Mouse (Mus musculus) adrenal gland, postnatal 36 days (tissue): Measurements from ENCODE around the gene Pigw. TPM values are rescaled to one million over a fixed set of nuclear protein-coding genes. Genes with fewer than 3 reads are reported as not detected.
"Not testable (repeated sequence)": the region's sequence is repeated elsewhere in the genome, so short reads cannot be mapped to it uniquely, and the experiment has no call there.

Experiments used
- DNase-seq, 2 experiments: peaks; one replicate each; pipeline ENCODE4 v3.0.0; 2021; ENCODE audit warnings: mixed read lengths in 1 of 2
- total RNA-seq, 2 experiments: library from RNA; stranded (reverse); gene quantifications; 2 replicates each; pipeline ENCODE4 v1.2.3; 2021

The Pigw gene
- total RNA-seq, 2 experiments from 2014 or later: 9.1 to 10.3 TPM

GRCm38 (mm10) chr11:84879007-84879771 lies 896 bp downstream of the Pigw start:
- DNase-seq: no peak

DNA sequence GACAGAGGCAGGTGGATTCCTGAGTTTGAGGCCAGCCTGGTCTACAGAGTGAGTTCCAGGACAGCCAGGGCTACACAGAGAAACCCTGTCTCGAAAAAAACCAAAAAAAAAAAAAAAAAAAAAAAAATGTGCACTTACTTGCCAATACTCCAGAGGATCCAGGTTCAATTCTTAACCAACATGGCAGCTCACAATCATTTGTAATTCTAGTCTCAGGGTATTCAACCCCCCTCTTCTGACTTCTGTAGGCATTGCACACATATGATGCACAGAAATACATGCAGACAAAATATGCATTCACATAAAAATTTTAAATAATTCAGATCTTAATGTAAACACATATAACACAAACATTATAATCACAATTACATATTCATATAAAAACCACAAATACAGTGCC lies 4.1 kb downstream of the Pigw start:
- DNase-seq: not testable (repeated sequence)

- no peak for DNase-seq
Measured at GRCm38 (mm10) chr11:84873042-84873833, 6.8 kb downstream of the Pigw start.

DNA sequence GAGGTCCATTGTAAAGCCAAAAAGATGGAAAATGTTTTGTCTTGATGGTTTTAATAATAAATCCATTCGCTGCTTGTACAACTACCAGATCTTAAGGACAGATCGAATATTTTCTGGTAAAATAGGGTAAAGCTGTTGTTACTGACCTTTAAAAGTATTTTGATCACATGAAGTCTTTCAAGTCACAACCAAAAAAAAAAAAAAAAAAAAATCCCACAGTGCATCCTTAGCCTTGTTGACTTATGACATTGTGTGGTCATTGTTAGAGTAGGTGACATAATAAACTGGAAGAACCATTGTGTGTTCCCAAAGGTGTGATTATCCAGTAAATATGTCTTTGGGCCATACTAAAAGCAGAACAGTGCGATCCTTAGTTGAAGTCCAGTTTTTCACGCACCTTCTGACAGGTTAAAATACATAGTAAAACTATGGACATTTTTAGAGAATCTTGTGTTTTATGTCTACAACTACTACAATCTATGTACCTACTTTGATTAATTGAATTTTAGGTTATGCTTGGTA lies 8.5 kb downstream of the Pigw start:
- DNase-seq: no peak

- DNase-seq: peak in 1 of 2 experiments; percentile 64
Measured at GRCm38 (mm10) chr11:84871046-84871445, 9.0 kb downstream of the Pigw start.

GRCm38 (mm10) chr11:84870337-84871043 lies 9.6 kb downstream of the Pigw start, which contains the start of gene Ggnbp2:
Gene Ggnbp2, minus strand, starts transcription at chr11:84870817.
- peak; percentile 96 for DNase-seq

DNA sequence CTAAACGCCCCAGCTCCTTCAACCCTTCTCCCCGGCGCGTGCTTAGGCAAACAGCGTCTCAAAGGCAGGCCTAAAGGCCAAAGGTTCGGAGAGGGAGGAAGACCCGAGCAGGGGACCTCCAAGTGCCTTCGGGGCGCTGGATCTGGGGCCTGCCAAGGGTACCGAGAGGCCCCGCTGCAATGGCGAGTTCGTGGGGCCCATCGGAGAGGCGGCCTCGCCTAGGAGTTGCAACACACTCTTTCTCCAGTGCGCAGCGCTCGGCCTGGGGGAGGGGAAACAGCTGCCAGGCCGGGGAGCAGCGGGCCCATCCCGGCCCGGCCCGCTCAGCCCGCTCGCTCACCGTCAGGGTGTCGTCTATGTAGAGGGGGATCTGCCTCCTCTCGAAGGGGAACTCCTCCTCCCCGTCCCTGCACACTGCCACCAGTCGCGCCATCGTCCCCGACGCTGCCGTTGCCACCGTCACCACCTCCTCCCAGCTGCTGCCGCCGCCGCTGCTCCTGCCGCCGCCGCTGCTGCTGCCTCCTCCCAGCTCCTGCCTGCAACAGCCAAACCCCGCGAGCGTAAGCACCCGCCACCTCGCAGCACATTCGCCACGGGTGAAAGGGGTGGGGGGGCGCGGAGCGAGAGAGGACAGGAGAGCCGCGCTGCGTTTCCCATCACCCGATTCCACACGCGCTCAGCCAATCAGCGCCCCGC lies 10.4 kb downstream of the Pigw start:
- peak; percentile 94 to 96 for DNase-seq

DNA sequence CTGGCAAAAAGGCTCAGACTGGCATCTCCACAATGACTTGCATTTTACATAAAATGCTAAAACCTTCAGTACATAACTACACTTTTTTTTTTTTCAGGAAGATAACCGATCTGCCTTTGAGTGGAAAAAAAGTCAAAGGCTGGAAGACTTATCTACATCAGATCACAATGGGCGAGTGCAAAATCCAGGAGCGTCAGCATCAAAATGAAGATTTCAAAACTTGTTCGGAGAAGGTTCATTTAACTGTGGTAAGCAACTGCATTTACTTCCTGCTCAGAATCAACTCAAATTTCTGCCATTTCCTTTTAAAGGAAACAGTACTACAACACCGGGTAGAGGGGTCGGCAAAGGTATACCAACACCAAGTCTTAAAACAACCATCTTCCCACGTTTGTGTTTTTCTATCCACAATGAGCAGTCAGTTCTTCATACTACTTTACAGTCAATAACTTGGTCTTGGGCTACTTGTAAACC lies 11.3 kb downstream of the Pigw start:
- DNase-seq: no peak

DNA sequence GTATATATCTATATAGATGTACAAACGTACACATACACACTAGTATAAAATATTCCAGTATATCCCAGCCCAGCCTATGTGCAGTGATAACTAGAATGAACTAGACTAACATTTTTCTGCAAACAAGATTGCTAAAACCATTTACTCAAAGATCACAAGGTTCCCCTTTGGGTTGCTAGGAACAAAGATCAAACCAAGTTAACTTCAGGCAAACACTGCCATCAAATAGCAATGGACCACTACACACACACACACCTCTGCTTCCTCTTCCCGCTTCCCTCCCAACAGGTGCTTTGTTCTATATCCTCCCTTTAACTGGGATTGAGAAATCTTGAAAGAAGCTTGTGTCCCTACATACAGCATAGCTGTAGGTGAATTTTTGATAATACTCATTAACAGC lies 12.5 kb downstream of the Pigw start:
- DNase-seq: no peak

- DNase-seq: no peak
Measured at GRCm38 (mm10) chr11:84865268-84865667, 14.8 kb downstream of the Pigw start.

DNA sequence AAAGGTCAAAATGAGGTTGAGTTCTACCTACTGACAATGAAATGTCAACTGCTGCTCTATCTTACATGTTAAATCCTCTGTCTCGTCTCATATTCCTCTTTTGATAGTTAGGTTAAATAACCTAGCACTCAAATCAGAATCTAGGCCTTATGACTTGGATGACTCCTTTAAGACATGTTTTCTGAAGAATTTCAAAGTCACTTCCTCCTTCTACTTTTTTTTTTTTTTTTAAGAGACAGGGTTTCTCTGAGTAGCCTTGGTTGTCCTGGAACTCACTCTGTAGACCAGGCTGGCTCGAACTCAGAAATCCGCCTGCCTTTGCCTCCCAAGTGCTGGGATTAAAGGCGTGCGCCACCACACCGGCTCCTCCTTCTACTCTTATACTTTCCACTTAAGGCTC lies 24.8 kb downstream of the Pigw start:
- no peak for DNase-seq

DNA sequence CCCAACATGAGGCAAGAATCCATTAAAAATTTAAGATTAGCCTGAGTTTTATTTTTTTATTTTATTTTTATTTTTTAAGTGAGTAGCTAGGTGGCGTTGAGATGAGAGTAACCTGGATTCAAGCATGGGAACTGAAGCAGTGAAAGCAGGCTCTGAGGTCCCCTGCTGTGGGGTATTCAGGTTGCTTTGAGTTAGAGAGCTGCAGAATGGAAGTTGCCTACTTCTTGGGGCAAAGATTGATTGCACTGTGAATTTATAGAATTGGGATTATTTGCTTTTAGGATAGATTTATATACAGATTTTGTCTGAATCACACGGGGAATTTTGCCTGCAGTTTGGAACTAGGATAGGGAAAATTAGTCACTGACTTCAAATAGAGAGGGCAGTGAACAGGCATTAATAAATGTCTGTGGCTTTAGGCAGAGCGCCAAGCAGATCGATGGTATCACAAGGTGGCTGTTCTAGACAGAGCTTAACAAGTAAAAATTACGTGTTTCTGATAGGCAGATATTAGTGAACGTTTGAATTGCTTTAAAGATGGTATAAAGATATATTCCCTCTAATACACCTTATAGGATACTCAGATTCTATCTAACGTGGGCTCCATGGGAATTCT lies 32.5 kb downstream of the Pigw start:
- peak; percentile 74 to 78 for DNase-seq

DNA sequence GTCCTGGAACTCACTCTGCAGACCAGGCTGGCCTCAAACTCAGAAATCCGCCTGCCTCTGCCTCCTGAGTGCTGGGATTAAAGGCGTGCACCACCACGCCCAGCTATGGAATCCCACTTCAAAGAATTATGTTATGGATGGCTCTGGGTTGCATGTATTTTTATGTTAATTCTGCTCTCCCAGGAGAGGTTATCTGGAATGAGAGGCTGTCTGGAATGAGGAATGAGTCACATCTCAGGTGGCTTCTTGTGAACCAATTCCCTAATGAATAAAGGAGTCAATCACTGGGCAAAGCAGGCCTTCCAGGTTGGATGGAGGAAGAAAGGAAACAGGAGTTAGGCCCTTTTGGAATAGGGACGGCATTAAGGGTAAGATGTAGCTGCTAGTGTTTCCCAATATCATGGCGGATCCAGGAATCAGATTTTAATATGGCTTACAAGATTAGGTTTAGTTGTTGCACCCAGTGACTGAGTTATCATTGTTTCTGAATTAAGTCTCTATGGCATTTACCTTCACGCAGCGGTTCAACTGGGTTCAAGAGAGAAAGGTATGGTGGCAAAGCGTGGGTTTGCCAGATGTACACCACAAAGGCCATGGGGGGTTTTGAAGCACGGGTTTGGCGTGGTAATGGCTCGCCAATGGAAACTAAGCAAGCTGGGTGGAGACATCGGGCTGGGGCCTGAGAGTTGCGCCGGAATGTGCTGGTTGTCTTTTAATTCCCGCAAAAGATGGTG lies 33.2 kb downstream of the Pigw start:
- DNase-seq: no peak

DNA sequence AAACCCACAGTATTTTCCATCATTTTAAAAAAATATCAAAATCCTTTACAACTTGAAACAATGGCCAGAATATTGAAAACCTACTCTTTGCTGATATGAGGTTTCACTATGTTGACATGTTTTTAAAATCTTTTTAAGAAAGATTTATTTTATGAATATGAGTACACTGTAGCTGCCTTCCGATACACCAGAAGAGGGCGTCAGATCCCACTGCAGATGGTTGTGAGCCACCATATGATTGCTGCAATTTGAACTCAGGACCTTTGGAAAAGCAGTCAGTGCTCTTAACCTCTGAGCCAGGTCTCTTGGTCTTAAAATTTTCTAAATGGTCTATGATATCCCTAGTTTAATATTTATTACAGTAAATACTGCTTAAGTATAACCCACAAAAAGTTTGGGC lies 40.8 kb downstream of the Pigw start:
- no peak for DNase-seq

GRCm38 (mm10) chr11:84829495-84829894 lies 50.6 kb downstream of the Pigw start:
- not testable (repeated sequence) for DNase-seq

DNA sequence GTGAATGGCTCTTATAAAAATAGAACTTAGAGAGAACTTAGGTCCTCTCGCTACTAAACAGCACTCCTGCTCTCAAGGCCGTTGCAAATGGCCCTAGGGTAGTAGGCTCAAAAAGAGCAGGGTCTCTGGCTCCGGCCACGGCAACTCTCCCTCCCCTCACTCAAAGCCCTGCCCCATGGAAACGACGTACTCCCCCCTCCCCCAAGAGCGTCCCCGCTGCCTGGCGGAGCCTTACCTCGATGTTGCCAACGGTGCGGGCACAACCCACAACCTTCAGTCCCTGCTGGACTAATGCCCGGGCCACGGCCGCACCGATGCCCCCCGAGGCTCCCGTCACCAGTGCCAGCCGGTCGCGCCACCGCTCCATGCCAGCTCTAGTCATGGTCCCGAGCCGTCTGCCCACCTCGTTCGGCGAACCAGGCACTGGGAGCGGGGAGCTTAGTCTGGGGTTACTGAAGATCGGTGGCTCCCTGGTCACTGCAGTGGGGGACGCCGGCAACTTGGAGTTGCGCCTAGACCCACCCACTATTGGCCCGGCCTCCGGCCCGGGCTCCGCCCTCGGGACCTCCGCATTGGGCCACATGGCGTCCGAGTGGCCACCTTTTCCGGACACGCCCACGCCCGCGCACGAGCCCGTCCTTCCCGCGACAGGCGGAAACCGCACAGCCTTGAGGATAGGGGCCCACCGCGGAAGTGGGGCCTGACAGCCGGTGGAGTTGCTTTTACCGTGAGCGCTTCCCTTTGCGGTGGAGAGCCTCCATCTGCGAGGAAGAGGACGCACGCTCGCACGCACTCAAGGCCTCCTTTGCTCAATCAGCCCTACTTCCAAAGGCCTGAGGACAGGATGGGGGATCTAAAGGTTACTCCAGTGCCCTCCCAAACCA lies 51.3 kb downstream of the Pigw start, which contains the start of gene Dhrs11:
TSS of gene Dhrs11 (minus strand) at position 479 of the 884 bp plus-strand sequence.
- DNase-seq: peak; percentile 98

GRCm38 (mm10) chr11:84827901-84828503 lies 52.1 kb downstream of the Pigw start:
- no peak for DNase-seq

GRCm38 (mm10) chr11:84827492-84827891 lies 52.6 kb downstream of the Pigw start:
- no peak for DNase-seq
